Mouse (Mus musculus) lung, adult 18-20 months (tissue): ENCODE results near the gene Vmn1r93.
"Not testable (repeated sequence)": the region's sequence is repeated elsewhere in the genome, so short reads cannot be mapped to it uniquely, and the experiment has no call there.

Source experiments
- DNase-seq, 2 experiments: peaks; one replicate each; pipeline ENCODE4 v3.0.0; 2022; ENCODE audit warnings: mixed read lengths in 2 of 2

The Vmn1r93 gene

GRCm38 (mm10) chr7:20138988-20139387 is at the start of gene Vmn1r93:
Gene Vmn1r93, minus strand, starts transcription at chr7:20139088.
- DNase-seq: not testable (repeated sequence)

- not testable (repeated sequence) for DNase-seq
Observed at GRCm38 (mm10) chr7:20168277-20168676, 29.4 kb upstream of the Vmn1r93 start, which contains the start of gene Vmn1r94. Gene Vmn1r94, minus strand, starts transcription at chr7:20168377.

- DNase-seq: not testable (repeated sequence)
Observed at GRCm38 (mm10) chr7:20122479-20122878, 16.4 kb downstream of the Vmn1r93 start, which contains the start of gene Gm16442. Gene Gm16442, minus strand, starts transcription at chr7:20122579.

DNA sequence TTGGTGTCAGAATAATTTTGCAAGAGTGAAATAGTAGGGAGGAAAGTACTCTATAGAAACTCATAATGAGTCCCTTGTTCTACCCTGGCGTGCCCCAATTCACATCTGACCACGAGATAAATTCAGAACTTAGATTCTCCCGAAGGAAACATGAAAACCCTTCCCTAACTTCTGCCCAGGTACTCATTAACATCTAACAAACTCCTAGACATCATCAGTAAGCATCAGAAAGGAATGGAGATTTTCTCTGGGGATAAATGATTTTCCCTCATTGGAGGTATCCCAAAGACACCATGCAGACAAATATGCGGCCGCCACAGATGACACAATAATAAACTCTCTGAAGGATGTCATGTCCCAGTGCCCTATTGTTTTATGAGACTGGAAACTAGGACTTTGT is 39.5 kb downstream of the Vmn1r93 start, which contains the start of gene Vmn1r91:
Gene Vmn1r91, plus strand, starts transcription at position 301 of the 400 bp plus-strand sequence.
- DNase-seq: not testable (repeated sequence)
